Mouse (Mus musculus) T-cell, adult 2 months (primary cell): ENCODE measurements around the gene Upf1.

Experiments
- DNase-seq: peaks from one replicate; pipeline ENCODE4 v3.0.0; 2022; ENCODE audit warnings: low spot score

Upf1 gene

GRCm38 (mm10) chr8:70323716-70324115, 29.4 kb downstream of the Upf1 start:
- DNase-seq = no peak

- no peak for DNase-seq
Observed at GRCm38 (mm10) chr8:70317872-70318271, 35.2 kb downstream of the Upf1 start.

GRCm38 (mm10) chr8:70316511-70317504, 36.3 kb downstream of the Upf1 start:
- DNase-seq = no peak

GRCm38 (mm10) chr8:70315624-70316510, 37.2 kb downstream of the Upf1 start, which contains the start of gene Cers1:
TSS of gene Cers1 (plus strand) at chr8:70315775.
- DNase-seq = no peak

GRCm38 (mm10) chr8:70313399-70313798, 39.7 kb downstream of the Upf1 start:
- DNase-seq = no peak

GRCm38 (mm10) chr8:70309311-70309710, 43.8 kb downstream of the Upf1 start:
- DNase-seq = peak; percentile 32

- no peak for DNase-seq
Observed at GRCm38 (mm10) chr8:70302901-70303300, 50.2 kb downstream of the Upf1 start.

- DNase-seq = peak; percentile 92
Observed at GRCm38 (mm10) chr8:70302358-70302890, 50.7 kb downstream of the Upf1 start, which contains the start of the genes Ddx49 and Cope. TSS of gene Ddx49 (minus strand) at chr8:70302489. TSS of gene Cope (plus strand) at chr8:70302518.

GRCm38 (mm10) chr8:70300881-70301280, 52.2 kb downstream of the Upf1 start:
- DNase-seq = no peak

GRCm38 (mm10) chr8:70293988-70294405, 59.1 kb downstream of the Upf1 start:
- DNase-seq = no peak

GRCm38 (mm10) chr8:70286737-70287136, 66.3 kb downstream of the Upf1 start:
- DNase-seq = peak; percentile 40

GRCm38 (mm10) chr8:70285304-70285703, 67.8 kb downstream of the Upf1 start:
- DNase-seq = no peak

- no peak for DNase-seq
Observed at GRCm38 (mm10) chr8:70284421-70284820, 68.7 kb downstream of the Upf1 start.

- DNase-seq = no peak
Observed at GRCm38 (mm10) chr8:70283136-70284077, 69.7 kb downstream of the Upf1 start.

GRCm38 (mm10) chr8:70282603-70283135, 70.4 kb downstream of the Upf1 start, which contains the start of gene Homer3:
TSS of gene Homer3 (plus strand) at chr8:70282827.
- DNase-seq = peak; percentile 82
